Mouse (Mus musculus): ENCODE results near the gene Trir.

- no peak for TF ChIP-seq POLR2A (IDR thresholded peaks at IDR 0.05; ENCODE audit: low read depth, low read length)
- no peak for TF ChIP-seq CTCF (conservative IDR thresholded peaks at IDR 0.05; ENCODE audit: insufficient read depth, insufficient read length, low read depth, low read length)
Measured at GRCm38 (mm10) chr8:84982499-84983011, 44.1 kb upstream of the Trir start.
